Mouse (Mus musculus): ENCODE results near the gene Uba7. TPM values are rescaled to one million over a fixed set of nuclear protein-coding genes. Genes with fewer than 3 reads are reported as not detected.

Gene Uba7
- polyA plus RNA-seq, 1 experiment from 2014 or later: 43.8 TPM

DNA sequence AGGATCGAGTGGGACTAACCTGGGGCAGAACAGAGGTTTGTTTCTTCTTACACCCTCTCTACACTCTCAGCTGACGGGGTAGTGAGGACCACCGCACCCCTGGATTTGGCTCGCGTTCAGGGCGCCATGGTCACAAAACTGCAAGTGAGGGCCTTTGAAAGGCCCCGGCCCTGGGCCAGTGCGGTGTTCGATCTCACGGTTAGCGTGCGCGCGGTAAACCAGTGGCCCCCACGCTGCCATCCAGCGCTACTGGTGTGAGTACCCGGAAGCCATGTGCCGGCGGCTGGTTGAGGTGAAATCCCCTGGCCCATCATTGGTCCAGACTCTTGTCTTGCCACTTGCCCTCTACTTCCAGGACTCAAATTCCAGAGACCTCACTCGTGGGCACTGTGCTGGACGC, 20.2 kb downstream of the Uba7 start:
- H3K4me1 ChIP-seq (replicated peaks; ENCODE audit: control insufficient read depth, insufficient read depth, low read length): no peaks in the 10 kb centered on the region
- H3K4me2 ChIP-seq (replicated peaks; ENCODE audit: low read depth): no peak overlapping the region
- H3K4me3 ChIP-seq (ENCODE audit: low read depth, low read length): no peak overlapping the region
- no peaks in the 10 kb centered on the region for H3K27me3 ChIP-seq (replicated peaks; ENCODE audit: control insufficient read depth, insufficient read depth, low read length)
- 94% methylated on average over 21 of the region's 21 CpGs for WGBS
- H3K9ac ChIP-seq (ENCODE audit: low read depth, low read length): no peak overlapping the region
- H3K27ac ChIP-seq (ENCODE audit: low read depth, low read length): no peak overlapping the region
- no peaks in the 10 kb centered on the region for H3K9me3 ChIP-seq (ENCODE audit: control insufficient read depth)
- no peak for ATAC-seq
- no peak for TF ChIP-seq CTCF (IDR thresholded peaks at IDR 0.05; ENCODE audit: low read depth)
- no peaks in the 10 kb centered on the region for H3K36me3 ChIP-seq (ENCODE audit: control insufficient read depth, insufficient read depth)

DNA sequence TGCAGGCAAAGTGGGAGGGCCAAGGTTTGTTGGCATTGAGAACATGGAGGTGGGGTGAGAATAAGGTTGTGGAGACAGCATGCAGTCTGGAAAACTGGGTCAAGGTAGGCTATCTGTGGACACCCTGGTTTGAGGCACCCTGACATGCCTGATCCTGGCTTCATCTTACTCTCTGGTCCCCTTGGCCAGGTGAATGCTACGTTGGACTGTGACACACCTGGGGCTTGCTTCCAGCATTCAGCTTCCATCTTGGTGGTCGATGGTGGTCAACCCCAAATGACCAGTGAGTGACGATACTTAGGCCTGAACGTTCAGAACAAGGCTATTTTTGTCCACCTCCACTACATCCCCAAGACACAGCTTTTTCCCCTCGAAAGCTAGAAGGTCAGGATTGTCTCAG, 20.7 kb downstream of the Uba7 start, which contains the start of gene Gm20662:
Gene Gm20662 (plus strand): TSS at position 301 of the 400 bp plus-strand sequence.
- no peak for TF ChIP-seq CTCF (IDR thresholded peaks at IDR 0.05; ENCODE audit: low read depth)
- no peak within 1 kb of the TSS for H3K27ac ChIP-seq (ENCODE audit: low read depth, low read length)
- WGBS: 84% methylated on average over 5 of the region's 5 CpGs
- H3K4me3 ChIP-seq (ENCODE audit: low read depth, low read length): no peak within 1 kb of the TSS
- no peaks in the 10 kb centered on the region for H3K9me3 ChIP-seq (ENCODE audit: control insufficient read depth)
- no peaks in the 10 kb centered on the region for H3K4me1 ChIP-seq (replicated peaks; ENCODE audit: control insufficient read depth, insufficient read depth, low read length)
- no peaks in the 10 kb centered on the region for H3K36me3 ChIP-seq (ENCODE audit: control insufficient read depth, insufficient read depth)
- ATAC-seq: no peak
- H3K27me3 ChIP-seq (replicated peaks; ENCODE audit: control insufficient read depth, insufficient read depth, low read length): no peaks in the 10 kb centered on the region
- H3K4me2 ChIP-seq (replicated peaks; ENCODE audit: low read depth): no peak within 1 kb of the TSS
- no peak within 1 kb of the TSS for H3K9ac ChIP-seq (ENCODE audit: low read depth, low read length)

DNA sequence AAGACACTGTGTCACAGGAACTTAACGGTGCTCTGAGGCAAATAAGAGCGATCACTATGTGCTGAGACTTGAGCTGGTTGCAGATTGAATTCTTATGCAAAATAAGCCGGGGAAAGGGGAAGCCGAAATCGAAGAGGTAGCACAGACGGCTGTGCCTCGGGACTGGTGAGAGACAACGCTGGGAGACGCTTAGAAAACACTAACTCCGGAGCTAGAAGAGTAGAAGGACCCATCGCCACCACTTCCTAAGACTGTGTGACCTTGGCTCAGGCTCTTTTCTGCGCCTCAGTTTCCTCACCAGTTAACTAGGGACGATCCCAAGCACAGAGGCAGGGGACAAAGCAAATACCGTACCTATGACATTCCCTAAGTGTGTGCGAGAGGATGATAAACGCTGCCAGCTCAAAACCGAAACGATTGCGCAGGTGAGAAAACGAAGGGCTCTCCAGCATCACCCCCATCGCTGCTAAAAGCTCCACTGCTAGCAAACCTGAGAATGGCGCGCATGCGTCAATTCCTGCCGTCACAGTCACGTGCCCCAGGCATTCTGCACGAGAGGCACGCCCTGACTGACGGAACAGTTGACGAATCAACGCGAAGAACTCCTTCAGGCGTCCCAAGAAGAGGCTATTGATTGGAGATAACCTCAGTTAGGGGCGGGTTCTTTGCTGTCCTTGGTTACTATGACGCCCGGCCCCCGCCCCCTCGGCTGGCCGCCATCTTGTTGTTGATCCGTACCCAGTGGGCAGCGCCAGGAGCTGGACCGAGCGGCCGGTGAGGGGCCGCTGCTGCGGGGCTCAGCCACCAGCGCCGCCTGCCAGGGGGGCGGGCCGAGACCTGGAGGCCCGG, 26.8 kb downstream of the Uba7 start, which contains the start of gene Ip6k1:
Gene Ip6k1 (plus strand): TSS at position 580 of the 849 bp plus-strand sequence.
- 0 out of 2 replicates have a peak, but pooled peaks cover 6% of the 10 kb centered on the region for H3K4me1 ChIP-seq (replicated peaks; ENCODE audit: control insufficient read depth, insufficient read depth, low read length)
- peak within 1 kb of the TSS; percentile 95 for H3K4me2 ChIP-seq (replicated peaks; ENCODE audit: low read depth)
- H3K36me3 ChIP-seq (ENCODE audit: control insufficient read depth, insufficient read depth): no peaks in the 10 kb centered on the region
- no peak for TF ChIP-seq CTCF (IDR thresholded peaks at IDR 0.05; ENCODE audit: low read depth)
- no peaks in the 10 kb centered on the region for H3K9me3 ChIP-seq (ENCODE audit: control insufficient read depth)
- peak within 1 kb of the TSS; percentile 100 for H3K4me3 ChIP-seq (ENCODE audit: low read depth, low read length)
- peak; percentile 98 for ATAC-seq
- no peaks in the 10 kb centered on the region for H3K27me3 ChIP-seq (replicated peaks; ENCODE audit: control insufficient read depth, insufficient read depth, low read length)
- H3K27ac ChIP-seq (ENCODE audit: low read depth, low read length): peak within 1 kb of the TSS; percentile 96
- WGBS: under 1% methylated on average over 51 of the region's 51 CpGs
- H3K9ac ChIP-seq (ENCODE audit: low read depth, low read length): peak within 1 kb of the TSS; percentile 100

DNA sequence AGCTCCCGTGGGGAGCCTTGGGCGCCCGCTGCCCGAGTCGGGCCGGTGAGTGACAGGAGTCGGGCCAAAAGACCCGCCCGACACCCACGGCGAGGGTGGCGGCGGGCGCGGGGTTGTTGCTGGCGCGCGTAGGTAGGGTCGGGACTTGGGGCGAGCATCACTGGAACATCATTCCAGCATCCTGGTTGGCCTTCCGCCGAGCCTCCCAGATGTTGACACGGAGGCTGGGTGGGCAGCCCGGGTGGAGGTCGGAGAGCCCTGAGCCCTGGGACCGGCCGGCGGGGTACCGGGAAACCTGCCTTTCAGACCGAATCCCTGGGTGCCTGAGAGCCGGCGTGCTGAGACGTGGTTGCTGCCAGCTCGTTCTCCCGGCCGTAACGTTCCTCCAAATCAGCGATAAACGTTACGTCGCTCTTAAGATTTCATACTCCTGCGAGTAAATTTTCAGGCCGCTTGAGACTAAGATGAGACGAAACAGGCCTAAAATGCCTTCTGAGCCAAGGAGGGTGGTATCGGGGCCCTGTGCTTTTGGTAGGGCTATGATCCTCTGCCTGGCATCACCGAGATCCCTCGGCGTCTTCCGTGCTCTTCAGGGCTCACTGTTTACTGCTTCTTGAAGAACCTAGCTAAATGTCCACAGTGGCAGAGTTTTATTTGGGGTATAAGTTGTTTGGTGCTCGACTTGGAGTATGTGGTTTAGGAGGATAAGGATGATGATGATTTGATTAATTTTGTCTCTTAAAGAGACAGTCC, 27.6 kb downstream of the Uba7 start:
- Histone ChIP-seq H3K9ac (ENCODE audit: low read depth, low read length) (peak overlapping the region; percentile 100), H3K4me2 (replicated peaks; ENCODE audit: low read depth) (peak overlapping the region; percentile 95), H3K36me3 (ENCODE audit: control insufficient read depth, insufficient read depth) (no peaks in the 10 kb centered on the region), H3K27me3 (replicated peaks; ENCODE audit: control insufficient read depth, insufficient read depth, low read length) (no peaks in the 10 kb centered on the region), H3K4me1 (replicated peaks; ENCODE audit: control insufficient read depth, insufficient read depth, low read length) (0 out of 2 replicates have a peak, but pooled peaks cover 6% of the 10 kb centered on the region), H3K27ac (ENCODE audit: low read depth, low read length) (peak overlapping the region; percentile 96), H3K9me3 (ENCODE audit: control insufficient read depth) (no peaks in the 10 kb centered on the region), H3K4me3 (ENCODE audit: low read depth, low read length) (peak overlapping the region; percentile 100)
- under 1% methylated on average over 50 of the region's 50 CpGs for WGBS
- peak; percentile 37; the same call in 1 of the 2 replicates for ATAC-seq
- no peak for TF ChIP-seq CTCF (IDR thresholded peaks at IDR 0.05; ENCODE audit: low read depth)

DNA sequence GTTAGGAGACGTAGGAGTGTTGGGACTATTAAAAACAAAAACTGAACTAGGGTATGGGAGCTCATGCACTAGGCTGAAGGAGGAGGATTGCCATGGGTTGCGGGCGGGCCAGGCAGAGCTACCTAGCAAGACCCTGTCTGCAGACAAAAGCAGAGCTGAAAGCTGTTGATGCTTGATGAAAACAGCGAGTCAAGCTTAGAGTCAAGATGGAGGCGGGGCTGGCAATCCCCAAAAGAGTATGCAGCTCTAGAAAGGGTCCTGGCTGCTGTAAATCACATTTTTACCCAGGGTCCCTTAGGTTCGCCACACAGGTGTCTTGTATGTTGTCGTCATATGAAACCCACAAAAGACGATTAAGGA, 28.2 kb downstream of the Uba7 start:
- peak overlapping the region; percentile 96; the same call in 1 of the 2 replicates for H3K27ac ChIP-seq (ENCODE audit: low read depth, low read length)
- 0 out of 2 replicates have a peak, but pooled peaks cover 6% of the 10 kb centered on the region for H3K4me1 ChIP-seq (replicated peaks; ENCODE audit: control insufficient read depth, insufficient read depth, low read length)
- H3K27me3 ChIP-seq (replicated peaks; ENCODE audit: control insufficient read depth, insufficient read depth, low read length): no peaks in the 10 kb centered on the region
- ATAC-seq: no peak
- peak overlapping the region; percentile 95 for H3K4me2 ChIP-seq (replicated peaks; ENCODE audit: low read depth)
- H3K36me3 ChIP-seq (ENCODE audit: control insufficient read depth, insufficient read depth): no peaks in the 10 kb centered on the region
- 19% methylated on average over 8 of the region's 8 CpGs for whole genome bisulfite sequencing
- TF ChIP-seq CTCF (IDR thresholded peaks at IDR 0.05; ENCODE audit: low read depth): no peak
- H3K9ac ChIP-seq (ENCODE audit: low read depth, low read length): peak overlapping the region; percentile 100
- H3K4me3 ChIP-seq (ENCODE audit: low read depth, low read length): peak overlapping the region; percentile 100
- no peaks in the 10 kb centered on the region for H3K9me3 ChIP-seq (ENCODE audit: control insufficient read depth)

DNA sequence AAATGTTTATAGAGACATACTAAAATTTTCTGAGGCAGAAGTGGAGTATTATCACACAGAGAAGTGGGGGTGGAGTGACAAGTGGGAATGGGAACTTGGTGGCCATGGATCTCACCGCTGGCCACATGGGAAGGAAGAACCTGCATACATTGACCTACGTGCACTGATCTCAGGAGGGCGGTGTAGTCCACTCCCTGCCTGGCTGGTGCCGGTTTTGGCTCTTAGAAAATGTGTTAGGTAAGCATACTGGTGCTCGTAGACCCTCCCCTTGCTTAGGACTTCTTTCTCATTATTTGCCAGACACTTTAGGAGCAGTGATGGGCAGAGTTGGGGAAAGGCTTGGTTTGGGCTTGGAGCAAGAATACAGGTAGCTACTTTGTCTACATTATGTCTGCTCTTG, 32.7 kb downstream of the Uba7 start:
- no peak overlapping the region for H3K27ac ChIP-seq (ENCODE audit: low read depth, low read length)
- no peaks in the 10 kb centered on the region for H3K4me1 ChIP-seq (replicated peaks; ENCODE audit: control insufficient read depth, insufficient read depth, low read length)
- H3K4me2 ChIP-seq (replicated peaks; ENCODE audit: low read depth): no peak overlapping the region
- H3K9me3 ChIP-seq (ENCODE audit: control insufficient read depth): no peaks in the 10 kb centered on the region
- no peak for TF ChIP-seq CTCF (IDR thresholded peaks at IDR 0.05; ENCODE audit: low read depth)
- H3K9ac ChIP-seq (ENCODE audit: low read depth, low read length): no peak overlapping the region
- H3K4me3 ChIP-seq (ENCODE audit: low read depth, low read length): no peak overlapping the region
- no peaks in the 10 kb centered on the region for H3K36me3 ChIP-seq (ENCODE audit: control insufficient read depth, insufficient read depth)
- ATAC-seq: no peak
- no peaks in the 10 kb centered on the region for H3K27me3 ChIP-seq (replicated peaks; ENCODE audit: control insufficient read depth, insufficient read depth, low read length)
- WGBS: 71% methylated on average over 5 of the region's 5 CpGs

All from intestine, postnatal 0 days (tissue).